Mouse (Mus musculus) lung, adult 2 months (tissue): ENCODE results near the gene Gm20869. TPM values are rescaled to one million over a fixed set of nuclear protein-coding genes. Genes with fewer than 3 reads are reported as not detected.
"Not testable (repeated sequence)": the region's sequence is repeated elsewhere in the genome, so short reads cannot be mapped to it uniquely, and the experiment has no call there.

Source experiments
- DNase-seq: peaks from one replicate; pipeline ENCODE4 v3.0.0; 2022
- H3K4me1 ChIP-seq: fragments of 200-500 bp; 2 replicates; pipeline ENCODE4 v1.6.1; 2011; ENCODE audit warnings: low read length; ENCODE audit not compliant: control insufficient read depth, insufficient read depth
- H3K4me3 ChIP-seq: fragments of 200-500 bp; replicated peaks from 2 replicates; pipeline ENCODE3; 2011; ENCODE audit warnings: low read depth, mild to moderate bottlenecking, control low read depth, low read length; ENCODE audit errors: extremely low read depth
- WGBS: fragments of 180-500 bp; shearing (Covaris S2); methylation state at CpG from one replicate; pipeline ENCODE4 v1.1.7; 2018; 5-methylcytosine and 5-hydroxymethylcytosine counted together
- polyA plus RNA-seq: library from polyadenylated mRNA; depleted of rRNA; stranded (reverse); fragments of >200 nt; gene quantifications from 2 replicates; pipeline ENCODE4 v1.2.3, GENCODE M21; 2012; rRNA removed

Gene Gm20869
- polyA plus RNA-seq, result not detected in 2 replicates

DNA sequence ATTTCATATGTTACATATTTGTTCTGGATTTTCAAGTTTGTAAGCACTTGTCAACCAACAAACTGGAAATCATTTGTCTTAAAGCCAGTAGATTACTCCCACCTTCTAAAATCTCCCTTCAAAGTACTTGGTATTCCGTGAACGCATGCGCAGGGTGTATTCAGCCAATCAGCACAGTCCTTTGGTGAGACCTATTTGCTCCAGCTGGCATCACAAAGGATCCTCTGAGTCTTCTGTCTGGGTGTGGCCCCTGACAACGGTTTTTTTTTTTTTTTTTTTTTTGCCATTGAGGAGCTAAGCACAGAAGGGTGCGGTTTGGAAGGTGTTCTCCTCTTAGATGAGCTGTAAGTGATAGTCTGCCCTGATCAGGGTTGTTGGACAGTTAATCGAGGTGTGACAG, at the start of gene Gm20869:
Gene Gm20869 (plus strand): TSS at position 301 of the 400 bp plus-strand sequence.
- WGBS, result no CpG with 5 or more reads among the region's 6 CpGs
- not testable (repeated sequence) for DNase-seq, H3K4me3 ChIP-seq, H3K4me1 ChIP-seq

Other genes starting within 250 kb of the Gm20869 start
- gene Gm20870, start 222.6 kb downstream of the Gm20869 start, polyA plus RNA-seq, result not detected in 2 replicates